Mouse (Mus musculus): ENCODE measurements around the gene Tnpo3.

GRCm38 (mm10) chr6:29525256-29525655 is 84.4 kb downstream of the Tnpo3 start:
- TF ChIP-seq CTCF (conservative IDR thresholded peaks at IDR 0.05; ENCODE audit: low read length) (peak; percentile 88), NANOG (IDR thresholded peaks at IDR 0.05; ENCODE audit: borderline replicate concordance, low read length) (no peak)

Measured in E14TG2a.4 (cell line).